Mouse (Mus musculus) retina, postnatal 1 day (tissue): ENCODE measurements around the gene Hoxc12.
A peak's percentile ranks its signal among the peaks of the same experiment; 100 is the strongest.

ENCODE experiments used
- DNase-seq: peaks from one replicate; pipeline ENCODE4 v3.0.0-alpha.2; 2012

The Hoxc12 gene

DNA sequence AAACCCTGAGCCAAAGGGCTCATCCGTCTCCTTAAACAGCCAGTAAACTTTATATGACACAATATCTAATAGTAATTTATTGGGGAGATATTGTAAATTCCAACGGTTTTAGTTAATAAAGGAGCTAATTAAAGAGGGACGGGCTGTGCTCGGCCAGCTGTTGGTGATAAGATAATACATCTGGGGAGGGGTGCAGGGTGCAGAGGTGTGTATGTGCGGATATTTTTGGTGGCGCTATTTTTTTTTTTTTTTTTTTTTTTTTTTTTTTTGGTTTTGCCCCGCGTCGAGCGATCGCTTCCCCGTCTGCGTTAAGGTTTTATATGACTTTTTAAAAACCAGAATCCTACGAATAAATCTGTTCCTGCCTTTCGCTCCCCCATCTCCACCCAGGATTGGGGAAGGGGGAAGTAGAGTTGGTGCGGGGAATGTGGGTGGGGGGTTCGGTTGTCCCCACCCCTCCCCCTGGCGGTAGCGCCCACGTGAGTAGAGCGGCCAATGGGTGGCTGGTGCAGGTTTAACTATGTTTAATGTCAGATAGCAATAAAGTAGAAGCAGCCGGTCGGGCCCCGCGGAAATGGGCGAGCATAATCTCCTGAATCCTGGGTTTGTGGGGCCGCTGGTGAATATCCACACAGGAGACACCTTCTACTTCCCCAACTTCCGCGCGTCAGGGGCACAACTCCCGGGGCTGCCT, at the start of gene Hoxc12:
Gene Hoxc12 (plus strand): TSS at position 479 of the 694 bp plus-strand sequence.
- DNase-seq, result no peak

DNA sequence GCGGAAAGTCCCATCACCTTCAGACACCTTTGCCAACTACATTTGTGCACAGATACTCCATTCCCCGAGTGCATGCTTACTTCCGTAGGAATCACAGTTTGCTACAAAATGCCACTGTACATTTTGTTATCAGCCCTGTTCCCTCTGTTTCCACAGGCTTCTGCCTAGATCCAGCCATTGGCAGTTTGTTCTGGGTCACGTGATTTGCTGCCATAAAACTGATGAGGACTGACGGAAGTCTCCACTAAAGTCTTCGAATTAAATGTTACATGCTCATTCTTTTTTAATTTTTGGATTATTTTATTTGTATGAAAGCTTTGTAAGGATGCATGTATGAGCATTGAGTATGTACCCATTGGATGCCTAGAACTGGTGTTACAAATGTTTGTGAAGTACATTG, 41.4 kb upstream of the Hoxc12 start:
- no peak for DNase-seq

DNA sequence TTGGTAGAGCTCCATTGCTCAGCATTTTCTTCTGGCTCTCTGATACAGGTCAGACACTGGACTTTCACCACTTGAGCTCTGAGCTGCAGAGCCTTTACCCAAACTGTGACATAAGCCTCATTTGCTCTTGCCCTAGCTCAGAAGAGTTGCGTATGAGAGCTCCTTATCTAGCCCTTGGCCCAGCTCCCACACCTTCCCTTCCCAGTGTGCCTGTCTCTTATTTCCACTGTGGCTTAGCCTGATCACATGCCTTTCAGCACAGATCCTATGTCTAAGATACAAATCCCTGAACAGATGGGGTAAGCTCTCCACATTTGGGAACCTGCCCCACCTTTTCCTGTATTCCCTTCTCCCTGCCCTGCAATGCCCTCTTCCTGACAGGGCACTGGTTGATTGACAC, 31.6 kb upstream of the Hoxc12 start:
- no peak for DNase-seq

DNA sequence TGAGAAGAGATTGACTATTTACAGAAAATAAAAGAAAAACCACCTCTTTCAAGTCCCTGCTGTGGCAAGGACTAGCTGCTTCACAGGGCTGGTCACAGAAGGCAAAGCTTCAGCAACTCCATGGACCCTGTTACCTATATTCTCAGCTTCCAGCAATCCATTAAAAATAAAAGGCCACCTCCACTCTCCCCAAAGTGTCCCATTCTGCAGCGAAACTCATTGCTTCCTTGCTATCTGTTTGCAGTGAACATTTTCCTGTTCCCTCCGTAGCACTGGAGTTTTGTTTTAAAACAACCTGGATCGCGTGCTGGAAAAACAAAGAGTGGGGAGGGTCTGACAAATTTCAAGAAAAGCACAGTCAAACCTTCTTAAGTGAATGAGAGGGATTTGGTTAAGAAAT, 27.0 kb upstream of the Hoxc12 start:
- no peak for DNase-seq

DNA sequence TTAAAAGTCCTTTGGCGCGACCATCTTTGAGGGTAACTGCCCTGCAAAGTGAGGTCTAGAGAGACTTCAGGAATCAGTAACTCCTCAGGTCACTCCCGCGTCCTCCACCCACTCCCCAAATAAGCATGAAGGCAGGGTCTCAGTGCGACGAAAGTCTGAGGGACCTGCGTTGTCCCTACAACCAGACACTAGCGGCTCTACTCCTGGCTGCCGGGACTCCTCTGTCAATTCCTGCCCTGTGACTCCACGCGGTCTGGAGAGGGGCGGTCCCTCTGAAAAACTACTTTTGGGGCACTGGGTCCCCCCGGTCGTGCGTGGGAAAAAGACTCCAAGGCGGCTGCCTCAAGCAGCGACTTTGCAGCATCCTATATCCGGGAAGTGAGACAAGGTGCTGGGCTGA, 26.5 kb upstream of the Hoxc12 start:
- no peak for DNase-seq

DNA sequence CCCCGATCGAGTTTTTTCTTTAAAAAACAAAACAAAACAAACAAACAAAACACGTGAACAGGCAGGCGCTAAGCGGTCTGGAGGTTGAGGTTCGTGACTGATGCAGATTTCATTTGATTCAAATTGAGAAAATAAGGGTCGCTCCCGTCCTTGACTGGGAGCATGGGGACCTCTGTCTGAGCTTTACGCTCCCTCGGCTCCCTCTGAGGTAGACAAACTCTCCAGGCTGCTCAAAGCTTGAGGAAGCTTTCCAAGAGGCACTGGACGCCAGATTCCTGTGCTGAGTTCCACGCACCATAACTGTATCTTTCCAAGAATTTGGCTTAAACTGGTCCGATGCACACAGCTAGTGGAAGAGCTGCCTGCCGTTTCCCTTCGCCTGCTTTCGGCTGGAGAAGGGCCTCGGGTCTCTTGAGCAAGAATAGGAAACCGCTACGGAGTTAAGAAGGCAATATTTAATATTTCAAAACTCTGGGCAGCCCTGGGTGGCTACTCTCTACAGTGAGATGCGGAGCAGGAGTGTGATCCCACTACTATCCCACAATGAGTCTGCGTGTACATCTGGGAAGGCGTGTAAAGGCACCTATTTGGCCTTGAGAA, 26.0 kb upstream of the Hoxc12 start:
- no peak for DNase-seq

DNA sequence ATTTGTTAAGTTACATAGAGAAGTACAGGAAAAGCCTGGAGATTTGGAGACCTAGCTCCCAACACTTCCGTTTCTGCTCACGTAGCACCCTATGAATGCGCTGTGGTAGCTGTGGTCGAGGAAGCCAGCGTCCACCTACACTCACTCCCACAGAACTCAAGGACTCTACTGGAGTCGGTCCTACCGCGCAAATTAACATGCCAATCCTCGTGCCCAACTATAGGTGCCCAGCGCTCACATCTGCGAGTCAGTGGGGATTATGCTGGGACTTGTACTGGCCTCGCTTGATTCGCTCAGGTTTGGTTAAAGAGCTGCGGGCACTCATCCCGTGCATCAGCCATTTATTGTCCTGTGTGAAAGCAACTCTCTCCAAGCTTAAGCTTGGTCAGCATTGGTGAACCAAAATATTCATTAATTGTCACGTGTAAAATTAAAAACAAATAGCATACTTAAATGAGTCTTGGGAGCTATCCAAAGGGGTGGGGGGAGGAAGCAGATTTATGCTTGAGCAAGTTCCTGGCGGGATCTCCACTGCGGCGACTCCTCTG, 23.4 kb upstream of the Hoxc12 start:
- no peak for DNase-seq

DNA sequence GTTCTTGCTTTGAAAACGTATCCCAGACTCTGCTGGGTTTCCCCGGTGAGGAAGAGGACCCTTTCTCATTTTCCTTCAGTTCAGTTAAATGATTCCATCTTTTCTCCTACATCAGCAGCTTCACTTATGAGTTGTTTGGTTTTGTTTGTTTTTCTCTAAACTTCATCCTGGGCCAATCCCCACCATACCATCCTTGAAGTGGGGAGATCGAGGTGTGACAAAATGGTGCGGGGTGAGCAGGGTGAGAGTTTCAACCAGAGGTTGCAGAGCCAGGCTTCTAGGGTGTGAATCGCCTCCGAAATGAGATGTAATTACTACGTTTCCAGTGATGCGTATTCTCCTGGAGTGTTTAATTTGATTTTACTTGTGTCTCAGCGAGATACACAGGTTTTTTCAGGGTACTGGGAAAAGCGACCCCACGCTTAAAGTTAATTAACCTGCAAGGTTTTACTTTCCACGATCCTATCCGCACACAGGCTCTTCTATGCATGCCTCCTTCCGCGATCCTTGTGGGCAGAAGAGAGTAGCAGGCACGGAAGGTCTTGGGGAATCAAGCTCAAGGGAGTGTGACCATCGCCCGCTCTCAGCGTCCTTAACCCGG, 18.5 kb upstream of the Hoxc12 start:
- DNase-seq, result no peak

DNA sequence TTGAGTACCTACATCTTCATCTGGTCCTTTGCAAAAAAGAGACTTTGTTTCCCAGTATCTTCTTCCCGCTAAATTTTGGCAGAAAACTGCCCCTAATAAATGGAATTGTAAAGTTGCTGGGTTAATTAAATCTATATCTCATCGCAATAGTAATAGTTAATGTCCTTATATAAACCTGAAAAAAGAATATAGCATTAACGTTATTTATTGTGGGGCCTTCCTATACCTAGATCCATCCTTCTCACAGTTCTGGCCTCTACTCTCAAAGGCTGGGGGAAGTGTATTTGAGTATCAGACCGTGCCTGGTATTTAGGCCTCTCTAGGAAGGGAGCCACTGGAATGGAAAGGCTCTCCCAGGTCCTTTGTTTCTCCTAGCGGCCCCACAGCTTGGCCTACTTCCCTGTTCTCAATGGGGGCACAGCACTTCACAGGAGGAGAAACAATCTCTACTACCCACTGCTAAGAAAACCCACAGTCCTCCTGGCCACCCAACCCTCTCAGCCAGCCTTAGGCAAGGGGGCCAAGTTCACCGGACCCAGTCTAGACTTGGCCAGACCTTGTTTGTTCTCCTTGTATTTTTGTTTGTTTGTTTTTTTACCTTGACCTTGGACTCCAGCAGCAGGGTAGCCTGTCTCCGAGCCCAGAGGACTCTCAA, 17.8 kb upstream of the Hoxc12 start:
- DNase-seq, result peak; percentile 54

DNA sequence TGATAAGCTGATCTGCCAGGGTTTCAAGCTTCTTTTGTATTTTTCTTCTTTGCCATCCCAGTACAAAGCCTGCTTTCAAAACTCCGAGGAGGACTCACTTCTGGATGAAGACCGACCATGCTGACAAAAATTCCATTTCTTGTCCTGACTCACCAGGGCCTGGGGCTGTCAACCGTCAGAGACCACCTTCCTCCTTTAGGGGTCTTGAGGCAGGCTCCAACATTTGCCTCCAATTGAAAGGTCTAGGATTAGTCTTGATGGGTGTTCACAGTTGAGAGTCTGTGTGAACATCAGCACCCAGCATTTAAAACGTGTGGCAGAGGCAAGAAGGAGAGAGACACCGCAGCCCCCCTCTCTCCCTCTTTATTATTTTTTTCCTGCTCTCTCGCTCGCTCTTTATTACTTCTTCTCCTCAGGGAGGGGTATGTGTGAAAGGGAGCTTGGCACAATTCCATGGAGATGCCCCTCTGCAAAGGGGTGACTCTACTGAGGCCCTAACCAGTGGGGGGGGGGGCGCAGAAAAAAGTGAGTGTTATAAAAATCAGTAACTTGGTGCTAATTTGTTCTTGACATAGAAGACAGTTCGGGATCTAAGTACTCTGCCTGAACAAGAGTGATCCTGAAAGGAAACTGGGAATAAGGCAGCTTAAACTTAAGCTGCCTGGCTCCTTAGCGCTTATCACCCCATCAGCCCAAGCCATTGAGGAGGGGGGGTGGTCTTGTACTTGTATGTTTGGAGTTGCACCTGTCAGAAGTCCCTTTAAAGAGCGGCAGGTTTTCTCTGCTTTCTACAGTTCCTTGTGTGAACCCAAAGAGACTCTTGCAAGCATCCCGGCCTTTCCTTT, 17.0 kb upstream of the Hoxc12 start:
- no peak for DNase-seq

DNA sequence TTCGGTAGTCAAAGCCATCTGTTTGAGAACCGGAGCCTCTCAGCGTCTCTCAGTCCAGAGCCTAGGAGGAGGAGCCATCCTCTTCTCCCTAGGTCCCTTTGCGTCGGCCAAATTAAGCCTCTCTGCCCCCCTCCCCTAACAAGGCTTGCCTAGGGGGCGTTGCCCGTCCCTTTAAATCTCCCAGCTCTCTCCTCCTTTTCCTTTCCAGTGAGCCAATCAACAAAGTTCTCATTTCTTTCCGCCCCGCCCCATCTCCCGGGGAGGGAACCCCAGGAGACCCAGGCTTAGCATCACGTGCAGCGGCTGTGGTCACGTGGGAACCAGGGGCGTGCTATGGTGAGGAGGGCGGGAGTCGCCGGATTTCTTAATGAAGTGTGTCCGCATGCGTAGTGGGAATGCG, 15.9 kb upstream of the Hoxc12 start:
- peak; percentile 94 for DNase-seq

DNA sequence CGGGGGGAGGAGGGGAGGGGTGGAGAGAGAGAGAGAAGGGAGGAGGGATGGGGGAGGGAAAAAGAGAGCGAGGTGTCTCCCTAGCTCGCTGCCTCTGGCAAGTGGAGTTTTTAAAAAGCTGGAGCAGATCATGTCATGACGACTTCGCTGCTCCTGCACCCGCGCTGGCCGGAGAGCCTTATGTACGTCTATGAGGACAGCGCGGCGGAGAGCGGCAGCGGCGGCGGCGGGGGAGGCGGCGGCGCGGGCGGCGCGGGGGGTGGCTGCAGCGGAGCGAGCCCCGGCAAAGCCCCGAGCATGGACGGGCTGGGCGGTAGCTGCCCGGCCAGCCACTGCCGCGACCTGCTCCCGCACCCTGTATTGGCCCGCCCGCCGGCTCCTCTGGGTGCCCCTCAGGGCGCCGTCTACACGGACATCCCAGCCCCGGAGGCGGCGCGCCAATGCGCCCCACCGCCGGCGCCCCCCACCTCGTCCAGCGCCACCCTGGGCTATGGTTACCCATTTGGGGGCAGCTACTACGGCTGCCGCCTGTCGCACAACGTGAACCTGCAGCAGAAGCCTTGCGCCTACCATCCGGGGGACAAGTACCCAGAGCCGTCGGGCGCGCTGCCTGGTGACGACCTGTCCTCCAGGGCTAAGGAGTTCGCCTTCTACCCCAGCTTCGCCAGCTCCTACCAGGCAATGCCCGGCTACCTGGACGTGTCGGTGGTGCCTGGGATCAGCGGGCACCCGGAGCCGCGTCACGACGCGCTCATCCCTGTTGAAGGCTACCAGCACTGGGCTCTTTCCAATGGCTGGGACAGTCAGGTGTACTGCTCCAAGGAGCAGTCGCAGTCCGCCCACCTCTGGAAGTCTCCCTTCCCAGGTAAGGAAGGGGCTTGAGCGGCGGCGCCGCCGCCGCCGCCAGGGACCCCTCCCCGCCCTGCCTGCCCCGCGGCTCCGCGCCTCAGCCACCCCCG, 15.2 kb upstream of the Hoxc12 start, which contains the start of gene Hoxc13:
Gene Hoxc13 (plus strand): TSS at position 51 of the 959 bp plus-strand sequence.
- DNase-seq, result no peak

DNA sequence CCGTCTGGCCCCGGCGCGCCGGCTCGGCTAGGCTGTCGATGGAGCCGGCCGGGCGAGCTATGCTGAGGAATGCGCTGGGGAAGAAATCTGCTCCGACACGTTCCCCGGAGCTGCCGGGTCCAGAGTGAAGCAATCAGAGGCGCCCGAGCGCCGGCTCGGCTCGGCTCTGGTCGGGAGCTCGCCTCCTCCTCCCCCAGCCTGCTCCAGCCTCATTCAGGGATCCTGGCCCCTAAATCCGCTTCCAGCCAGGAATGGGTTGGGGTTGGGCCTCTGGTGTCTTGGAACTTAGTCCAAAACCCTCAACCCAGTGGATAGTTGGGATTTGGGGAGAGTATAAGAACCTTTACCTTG, 14.6 kb upstream of the Hoxc12 start:
- no peak for DNase-seq

DNA sequence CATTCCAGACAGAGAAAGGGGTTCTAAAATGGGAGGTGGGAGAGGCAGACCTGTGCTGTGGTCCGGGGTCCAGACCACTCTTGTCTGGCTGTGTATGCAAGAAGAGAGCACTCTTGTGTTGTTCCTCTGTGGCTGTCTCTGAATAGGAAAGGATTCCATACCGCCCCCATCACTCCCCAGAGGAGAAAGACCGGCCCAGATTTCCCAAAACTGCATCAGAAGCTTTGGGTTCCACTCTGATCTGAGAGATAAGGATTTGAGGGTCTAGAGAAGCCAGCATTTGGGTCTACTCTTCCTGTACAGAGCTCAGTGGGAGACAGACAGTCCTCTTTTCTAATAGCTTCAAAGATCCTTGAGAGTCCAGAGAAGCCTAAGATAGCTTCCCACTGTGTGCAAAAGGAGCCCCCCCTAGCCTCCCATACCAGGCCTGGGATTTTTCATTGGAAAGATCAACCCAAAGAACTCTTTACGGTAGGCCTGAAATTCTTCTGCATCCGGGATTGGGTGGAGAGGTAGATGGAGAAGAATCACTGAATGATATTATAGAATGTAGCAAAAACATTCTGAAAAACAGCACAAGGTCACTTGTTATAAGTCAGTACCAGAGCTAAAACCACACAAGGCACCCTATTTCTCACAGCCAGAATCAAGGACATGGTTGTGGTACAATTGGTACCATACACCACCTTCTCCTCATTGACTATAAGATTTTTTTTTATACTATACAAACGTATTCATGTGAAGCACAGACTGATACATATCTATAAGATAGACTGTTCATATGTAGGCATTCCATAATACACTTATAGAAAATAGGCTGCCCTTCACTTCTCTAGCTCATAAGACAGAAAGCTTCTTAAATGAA, 13.7 kb upstream of the Hoxc12 start:
- DNase-seq, result no peak

DNA sequence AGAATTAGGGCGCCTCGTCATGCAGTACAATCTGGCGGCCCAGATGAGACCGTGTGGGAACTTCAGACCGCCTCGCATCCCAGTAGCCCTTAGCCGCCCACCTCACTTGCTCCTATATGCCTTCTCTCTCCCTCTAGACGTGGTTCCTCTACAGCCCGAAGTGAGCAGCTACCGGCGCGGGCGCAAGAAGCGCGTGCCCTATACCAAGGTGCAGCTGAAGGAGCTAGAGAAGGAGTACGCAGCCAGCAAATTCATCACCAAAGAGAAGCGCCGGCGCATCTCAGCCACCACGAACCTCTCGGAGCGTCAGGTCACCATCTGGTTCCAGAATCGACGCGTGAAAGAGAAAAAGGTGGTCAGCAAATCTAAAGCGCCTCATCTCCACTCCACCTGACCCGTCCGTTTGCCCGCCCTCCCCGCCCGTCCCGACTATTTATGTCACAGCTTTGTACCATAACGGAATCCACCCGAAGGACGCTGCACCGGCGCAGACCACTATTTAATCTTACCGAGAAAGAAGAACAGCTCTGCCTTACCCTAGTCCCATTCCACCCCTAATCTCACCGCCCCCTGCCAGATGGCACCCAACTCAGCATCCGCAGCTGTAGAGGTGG, 9.4 kb upstream of the Hoxc12 start:
- DNase-seq, result no peak

DNA sequence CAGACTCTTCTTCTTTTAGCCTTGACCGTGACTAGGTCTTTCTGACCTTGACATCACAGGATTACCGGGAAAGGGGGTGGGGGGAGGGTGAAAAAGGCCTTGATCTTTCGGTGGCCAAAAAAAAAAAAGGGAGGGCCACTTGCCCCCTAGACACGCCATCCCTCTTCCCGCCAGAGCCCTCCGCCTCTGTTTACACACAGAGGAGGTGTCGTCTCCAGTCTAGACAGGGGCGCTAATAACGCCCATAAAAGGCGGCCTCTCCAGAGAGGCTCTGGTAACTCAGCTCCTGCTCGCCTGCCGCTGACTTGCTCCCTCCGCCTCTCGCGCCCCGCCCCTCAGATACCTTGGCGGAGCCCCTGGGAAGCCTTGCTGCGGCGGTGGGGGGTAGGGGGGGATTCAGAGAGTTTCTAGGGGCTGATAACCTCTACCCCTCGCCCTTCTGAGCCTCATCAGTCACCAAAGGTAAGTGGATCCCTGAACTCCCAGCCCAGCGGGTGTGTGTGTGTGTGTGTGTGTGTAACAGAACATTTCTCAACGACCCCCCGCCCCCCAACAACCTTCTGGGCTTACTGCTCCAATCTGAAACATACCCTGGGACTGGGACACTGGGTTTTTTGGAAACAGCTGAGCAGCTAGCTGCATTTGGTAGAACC, 4.7 kb upstream of the Hoxc12 start:
- no peak for DNase-seq

DNA sequence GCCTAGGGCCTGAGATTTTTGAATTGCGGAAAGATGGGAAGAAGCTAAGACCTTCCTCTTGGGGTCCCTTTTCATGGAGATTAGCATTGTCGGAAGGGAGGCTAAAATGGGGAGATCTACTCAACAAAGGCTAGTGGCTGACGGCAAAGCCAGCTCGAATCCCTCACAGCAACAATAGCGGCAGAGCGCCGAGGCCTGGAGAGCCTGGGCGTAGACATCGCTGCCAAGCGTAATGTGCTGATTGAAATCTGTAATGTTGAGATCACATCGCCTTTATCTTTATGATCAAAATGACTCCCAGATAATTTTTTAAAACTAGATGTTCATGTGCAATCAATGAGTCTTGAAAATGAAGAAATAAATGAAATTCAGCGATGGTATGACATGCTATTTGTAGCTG, 2.1 kb upstream of the Hoxc12 start:
- DNase-seq, result no peak

DNA sequence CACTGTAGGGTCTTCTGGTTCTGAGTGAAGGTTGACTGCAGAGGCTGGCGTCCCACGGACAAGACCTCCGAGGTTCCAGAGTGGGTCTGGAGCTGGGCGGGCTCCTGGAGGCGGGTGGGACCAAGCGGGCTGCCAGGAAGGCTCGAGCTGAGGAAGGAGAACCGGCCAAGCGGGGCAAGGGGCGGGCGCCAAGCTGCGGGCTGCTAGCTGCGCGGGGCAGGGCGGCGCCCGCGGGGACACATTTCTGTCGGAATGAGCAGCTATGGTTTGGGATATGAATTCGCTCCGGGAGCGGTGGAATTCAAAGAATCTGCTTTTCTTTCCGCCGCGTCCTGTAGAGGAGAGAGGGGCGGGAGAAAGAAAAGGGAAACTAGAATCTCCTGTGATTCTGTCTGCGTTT, 1.7 kb upstream of the Hoxc12 start:
- DNase-seq, result no peak

DNA sequence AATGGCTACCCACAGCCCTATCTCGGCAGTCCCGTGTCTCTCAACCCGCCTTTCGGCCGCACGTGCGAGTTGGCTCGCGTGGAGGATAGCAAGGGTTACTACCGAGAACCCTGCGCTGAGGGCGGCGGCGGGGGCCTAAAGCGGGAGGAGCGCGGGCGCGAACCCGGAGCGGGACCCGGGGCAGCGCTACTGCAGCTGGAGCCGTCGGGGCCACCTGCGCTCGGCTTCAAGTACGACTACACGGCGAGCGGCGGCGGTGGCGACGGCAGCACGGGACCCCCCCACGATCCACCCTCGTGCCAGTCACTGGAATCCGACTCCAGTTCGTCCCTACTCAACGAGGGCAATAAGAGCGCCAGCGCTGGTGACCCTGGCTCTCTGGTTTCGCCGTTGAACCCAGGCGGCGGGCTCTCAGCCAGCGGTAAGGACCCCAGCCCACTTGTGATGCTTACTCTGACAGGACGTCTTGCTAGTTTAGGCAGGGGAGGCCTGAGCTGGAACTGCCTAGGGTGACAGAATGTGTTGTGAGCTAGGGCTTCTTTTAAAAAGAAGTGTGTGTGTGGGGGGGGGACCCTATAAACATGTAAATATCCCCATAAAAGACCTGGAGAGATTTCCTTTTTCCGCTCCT, 594 bp downstream of the Hoxc12 start:
- no peak for DNase-seq
